Mouse (Mus musculus) MN1 (cell line): ENCODE results near the gene Troap.

Experiments
- DNase-seq: peaks from one replicate; pipeline ENCODE4 v3.0.0-alpha.2; 2016; ENCODE audit warnings: low spot score

Gene Troap

DNA sequence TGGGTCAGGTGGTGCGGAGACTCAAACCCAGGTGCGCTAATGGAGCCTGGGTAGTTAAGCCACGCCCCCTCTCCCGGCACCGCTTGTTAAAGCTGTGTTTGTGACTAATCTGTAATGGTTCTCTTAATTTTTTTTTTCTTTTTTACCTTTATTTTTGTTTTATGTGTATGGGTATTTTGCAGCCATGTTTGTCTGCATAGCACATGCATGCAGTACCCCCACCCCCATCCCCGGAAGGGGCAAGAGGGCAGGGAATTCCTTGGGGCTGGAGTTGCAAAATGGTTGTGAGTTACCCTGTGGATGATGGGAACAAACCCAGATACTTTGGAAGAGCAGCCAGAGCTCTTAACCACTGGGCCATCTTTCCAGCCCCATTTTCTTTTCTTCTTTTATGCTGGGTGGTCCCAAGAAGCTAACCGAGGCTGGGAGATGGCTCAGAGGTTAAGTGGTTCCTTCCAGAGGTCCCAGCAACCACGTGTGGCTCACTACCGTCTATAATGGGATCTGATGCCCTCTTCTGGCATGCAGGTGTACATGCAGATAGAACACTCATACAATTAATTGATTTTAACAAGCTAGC, 39.1 kb downstream of the Troap start:
- DNase-seq: no peak

DNA sequence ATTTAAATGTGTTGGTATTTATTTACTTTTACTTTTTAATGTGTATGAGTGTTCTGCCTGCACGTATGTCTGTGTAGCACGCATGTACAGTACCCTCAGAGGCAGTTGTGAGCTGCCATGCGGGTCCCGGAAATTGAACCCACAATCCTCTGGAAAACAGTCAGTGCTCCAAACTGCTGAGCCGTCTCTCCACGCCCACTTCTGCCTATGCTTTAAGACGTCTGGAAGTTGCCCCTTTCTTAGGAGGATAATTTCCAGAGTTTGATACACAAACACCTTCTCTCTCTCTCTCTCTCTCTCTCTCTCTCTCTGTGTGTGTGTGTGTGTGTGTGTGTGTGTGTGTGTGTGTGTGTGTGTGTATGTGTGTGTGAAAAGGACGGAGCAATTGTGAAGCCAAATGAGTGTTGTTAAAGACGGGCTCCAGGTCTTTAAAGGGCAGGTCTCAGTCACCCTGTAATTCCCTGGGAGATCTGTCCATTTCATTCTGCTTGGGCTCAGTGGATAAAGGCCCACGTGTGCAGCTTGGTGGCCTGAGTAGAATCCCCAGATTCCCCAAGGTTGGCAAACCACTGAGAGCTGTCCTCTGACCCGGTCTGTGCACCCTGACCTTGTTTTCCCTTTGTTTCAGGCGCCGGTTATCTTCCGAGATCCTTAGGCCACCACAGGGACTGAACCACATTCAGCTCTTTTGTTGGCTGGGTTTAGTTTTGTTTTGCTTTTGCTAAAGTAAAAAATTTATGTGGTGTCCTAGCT, 40.1 kb downstream of the Troap start:
- no peak for DNase-seq

DNA sequence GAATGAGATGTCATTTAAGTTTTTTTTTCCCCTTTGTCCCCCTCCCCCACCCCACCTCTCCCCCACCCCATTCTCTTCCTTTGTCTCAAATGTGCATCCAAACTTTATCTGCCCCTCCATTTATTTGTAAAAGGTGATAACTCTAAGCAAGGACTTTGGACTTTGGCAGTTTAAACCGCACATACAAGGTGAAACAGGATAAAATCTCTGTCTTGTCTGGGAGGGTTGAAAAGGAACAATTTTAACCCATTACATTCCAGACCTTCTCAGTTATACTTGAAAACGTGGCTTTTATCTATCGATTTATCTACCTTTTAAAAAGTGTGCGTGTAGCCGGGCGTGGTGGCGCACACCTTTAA, 40.7 kb downstream of the Troap start:
- DNase-seq: no peak

DNA sequence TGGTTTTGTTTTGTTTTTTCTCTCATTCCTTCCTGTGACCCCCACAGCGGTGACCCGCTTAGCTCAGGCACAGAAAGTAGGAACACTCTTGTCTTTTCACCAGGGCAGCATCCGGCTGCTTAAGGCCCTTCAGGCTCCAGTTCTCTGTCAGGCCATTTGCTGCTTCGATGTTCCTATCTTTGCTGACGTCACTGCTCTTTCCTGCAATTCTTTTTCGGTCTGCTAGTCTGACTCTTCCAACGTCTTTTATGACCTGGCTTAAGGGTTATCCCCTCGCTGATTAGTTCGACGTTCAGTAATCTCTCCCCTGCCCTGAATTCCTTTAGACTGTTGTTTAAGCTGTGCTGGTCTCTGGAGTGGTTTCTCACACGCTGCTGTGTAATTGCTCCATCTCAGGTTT, 42.2 kb downstream of the Troap start:
- DNase-seq: no peak

DNA sequence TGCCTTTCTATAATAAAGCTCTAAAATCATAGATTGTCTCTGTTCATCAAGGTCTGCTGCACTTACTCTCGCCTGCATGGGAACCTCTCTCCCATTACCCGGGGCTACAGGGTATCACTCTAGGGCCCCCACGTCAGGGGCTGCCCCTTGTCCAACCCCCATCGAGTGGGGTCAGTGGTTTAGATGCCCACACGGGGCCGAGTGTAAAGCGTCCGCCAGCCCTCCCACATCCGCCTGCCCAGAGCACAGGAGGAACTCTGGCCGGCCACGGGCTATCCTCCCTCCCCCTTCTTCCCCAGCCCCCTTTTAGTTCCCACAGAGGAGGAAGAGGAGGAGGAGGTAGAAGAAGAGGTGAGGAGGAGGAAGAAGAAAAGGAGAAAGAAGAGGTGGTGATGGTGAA, 46.4 kb downstream of the Troap start:
- no peak for DNase-seq

DNA sequence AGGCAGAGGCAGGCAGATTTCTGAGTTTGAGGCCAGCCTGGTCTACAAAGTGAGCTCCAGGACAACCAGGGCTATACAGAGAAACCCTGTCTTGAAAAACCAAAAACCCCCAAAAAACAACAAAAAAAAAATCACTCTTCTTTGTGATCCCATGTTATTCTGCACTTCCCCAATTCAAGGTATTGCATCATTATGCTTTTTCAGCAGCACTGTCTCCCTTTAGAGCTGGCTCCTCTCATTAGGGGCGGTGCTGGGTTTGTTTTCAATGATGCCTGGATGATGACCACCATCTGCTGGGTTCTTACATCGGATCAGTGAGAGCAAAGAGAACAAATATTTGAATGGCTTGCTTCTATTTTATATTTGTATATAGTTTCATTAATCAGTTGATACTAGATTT, 48.3 kb downstream of the Troap start:
- peak; percentile 36 for DNase-seq

DNA sequence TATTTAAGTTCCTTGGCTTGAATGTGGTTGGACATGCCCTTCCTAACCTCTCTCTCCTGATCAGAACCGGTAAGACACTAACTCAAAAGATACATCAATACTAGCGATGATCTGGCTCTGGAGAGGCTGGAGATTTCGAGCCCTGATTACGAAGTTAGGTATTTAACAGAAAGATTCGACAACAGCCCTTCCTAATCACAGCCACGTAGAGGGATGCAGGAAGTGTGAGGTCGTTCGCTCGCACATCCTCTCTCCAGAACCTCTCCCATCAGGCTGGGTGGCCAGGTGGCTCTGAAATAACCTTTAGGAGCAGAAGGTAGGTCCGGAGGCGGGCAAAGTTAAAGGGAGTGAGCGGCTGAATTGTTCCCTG, 51.3 kb downstream of the Troap start, which contains the start of gene Spats2:
TSS of gene Spats2 (plus strand) at position 206 of the 370 bp plus-strand sequence.
- no peak for DNase-seq

DNA sequence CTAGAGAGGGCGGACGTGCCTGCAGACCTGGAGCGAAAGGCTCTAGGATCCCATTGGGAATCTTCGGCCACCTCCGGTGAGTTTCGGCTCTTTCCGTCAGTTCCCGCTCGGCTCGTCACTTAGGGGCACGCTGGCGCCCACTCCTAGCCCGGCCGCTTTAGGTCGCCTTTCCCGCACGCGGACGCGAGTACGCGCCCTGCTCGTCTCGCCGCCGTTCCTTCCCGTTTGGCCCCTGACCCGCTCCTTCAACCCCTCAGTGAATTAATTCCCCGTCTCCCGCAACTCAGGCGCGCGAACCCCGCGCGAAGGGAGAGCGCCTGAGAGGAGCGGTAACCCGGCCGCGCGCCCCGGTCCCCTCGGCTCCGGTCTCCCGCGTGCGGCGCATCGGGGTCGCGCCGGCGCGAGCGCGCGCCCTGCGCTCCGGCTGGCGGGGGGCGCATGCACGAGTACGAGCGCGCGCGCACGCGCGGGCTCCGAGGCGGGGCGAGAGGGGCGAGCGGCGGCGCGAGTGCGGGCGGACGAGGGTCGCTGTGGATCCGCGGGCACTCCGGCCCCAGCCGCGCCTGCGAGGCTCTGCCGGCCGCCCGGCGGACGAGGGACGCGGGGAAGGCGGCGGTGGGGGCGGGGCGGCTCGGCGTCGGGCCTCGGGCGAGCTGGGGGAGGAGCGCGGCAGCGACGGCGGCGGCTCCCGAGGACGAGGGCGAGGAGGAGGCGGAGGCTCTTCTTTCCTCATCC, 51.9 kb downstream of the Troap start:
- peak; percentile 98 for DNase-seq

DNA sequence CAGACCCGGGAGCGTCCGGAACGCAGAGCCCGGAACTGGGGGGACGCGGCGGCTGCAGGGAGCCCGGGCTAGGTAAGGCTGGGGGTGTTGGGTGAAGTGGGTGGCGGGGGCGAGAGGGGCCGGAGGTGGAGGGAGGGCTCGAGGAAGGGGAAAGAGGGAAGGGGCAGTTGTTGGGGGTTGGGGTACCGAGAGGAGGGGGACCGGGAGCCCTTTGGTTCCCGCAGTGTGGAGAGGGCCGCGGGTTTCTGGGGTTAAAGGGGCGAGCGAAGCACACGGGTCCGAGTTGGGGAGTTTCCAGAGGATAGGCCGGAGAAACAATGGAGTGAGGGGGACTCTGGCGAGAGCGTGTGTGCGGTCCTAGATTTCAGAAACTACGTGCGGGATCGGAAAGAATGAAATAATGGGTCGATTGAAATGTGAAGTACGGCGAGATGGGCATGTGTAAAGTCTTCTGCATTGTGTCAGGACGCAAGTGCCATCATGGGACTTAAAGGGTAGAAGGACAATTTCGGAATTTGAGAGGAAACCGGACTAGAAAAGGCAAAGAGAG, 52.5 kb downstream of the Troap start:
- DNase-seq: peak; percentile 51

DNA sequence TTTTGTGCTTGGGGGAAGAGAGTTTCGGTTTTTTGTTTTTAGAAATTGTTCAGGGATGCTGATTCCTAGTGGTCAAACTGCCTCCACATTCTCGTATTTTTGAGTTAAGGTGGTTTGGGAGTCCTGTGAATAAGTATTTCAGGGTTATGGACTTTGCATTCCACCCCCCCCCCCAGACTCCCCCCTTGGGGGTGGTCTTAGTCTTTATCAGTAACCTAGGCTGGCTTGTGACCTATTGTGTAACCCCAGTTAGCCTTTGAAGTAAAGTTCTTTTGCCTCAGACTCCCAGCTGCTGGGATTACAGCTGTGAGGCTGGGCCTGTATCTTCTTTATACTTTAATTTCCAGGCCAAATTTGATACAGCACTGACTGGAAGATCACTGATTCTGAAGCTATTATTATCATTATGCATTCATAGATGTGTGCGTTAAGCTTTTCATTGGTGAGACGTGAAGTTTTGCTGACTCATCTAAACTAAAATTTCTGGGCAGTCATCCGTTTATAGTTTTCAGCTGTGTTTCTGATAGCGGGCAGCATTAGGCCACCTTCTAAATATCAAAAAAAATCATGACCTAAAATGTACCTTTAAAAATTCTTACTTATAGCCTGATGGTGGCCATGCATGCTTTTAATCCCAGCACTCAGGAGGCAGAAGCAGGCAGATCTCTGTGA, 53.6 kb downstream of the Troap start:
- no peak for DNase-seq

DNA sequence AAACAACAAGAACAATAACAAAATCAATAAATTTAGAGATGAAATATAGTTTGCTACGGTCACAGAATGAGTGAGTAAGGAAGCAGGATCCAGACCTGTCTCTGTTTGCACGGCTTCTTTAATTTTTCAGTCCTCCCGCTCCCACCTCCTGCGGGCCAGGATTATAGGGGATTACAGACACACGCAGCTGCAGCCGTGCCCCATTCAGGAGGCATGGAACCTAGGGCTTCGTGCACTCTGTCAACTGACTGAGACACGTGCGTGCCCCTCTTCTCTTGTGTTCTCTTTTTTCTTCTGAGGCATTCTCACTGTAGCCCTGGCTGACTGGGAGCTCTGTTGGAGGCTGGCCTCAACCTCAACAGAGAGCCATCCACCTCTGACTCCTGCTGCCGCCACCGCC, 55.1 kb downstream of the Troap start:
- DNase-seq: no peak

DNA sequence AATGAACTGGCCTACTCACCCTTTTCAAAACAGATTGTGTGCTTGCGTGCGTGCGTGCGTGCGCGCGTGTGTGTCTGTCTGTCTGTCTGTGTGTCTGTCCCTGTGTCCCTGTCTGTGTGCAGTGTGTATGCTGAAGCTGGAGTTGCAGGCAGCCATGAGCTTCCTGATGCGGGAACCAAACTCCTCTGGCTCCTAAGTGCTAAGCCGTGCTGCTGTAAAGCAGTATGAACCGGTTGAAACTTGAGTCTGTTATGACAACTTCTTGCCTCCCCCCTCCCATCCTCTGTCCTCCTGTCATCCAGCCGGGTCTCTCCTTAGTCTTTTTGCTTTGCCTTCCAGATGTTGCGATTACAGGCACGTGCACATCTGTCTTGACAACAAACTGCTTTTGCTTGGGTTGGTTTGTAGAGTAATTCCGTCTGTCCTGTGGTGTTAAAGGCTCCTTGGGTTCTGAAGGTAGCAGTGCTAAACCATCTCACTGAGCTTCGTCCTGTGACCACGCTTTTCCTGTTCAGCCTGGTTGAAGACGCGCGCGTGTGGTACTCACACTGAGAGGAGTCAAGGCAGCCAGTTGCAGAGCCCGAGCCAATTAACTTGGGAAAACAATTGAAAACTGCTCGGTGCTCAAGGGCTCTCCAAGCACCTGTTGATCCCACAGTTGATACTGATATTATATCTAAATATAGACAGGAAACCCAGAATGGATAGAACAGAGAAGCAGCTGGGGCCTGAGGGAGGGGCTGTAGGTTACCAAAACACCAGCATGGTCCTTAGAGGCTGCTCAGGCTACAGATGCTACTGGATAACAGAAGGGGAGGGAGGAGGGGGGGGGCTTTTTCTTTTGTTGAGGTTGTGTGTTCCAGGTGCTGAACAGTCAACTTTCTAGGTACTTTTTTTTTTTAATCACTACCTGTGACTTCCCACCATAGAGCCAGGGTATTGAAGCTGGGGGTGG, 55.9 kb downstream of the Troap start:
- no peak for DNase-seq
